Mouse (Mus musculus) yolk sac, embryonic 10.5 days (tissue): Measurements from ENCODE around the gene Rbbp7.

Experiments used
- DNase-seq: peaks from one replicate; pipeline ENCODE4 v3.0.0-alpha.2; 2017; ENCODE audit warnings: low spot score

Gene Rbbp7

DNA sequence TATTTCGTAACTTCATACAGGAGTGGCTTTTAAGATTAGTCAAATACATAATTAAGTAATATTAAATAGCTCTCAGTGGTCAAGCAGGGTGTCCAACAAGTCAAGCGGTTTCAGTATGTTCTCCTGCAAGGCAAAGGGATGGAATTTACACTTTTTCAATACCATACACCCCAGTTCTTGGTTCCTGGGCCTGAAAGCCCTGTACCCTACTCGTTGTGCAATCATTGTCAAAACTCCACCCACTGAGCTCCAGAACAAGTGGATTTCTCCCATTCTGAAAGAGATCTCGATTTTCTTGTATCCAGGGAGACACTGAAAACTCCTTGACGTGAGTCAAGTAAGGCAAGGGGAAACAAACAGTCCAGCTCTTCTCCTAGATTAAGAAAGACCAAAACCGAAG, 67.8 kb downstream of the Rbbp7 start:
- DNase-seq: no peak
